Mouse (Mus musculus): ENCODE results near the gene Paqr3.

GRCm38 (mm10) chr5:97077676-97078075, 33.7 kb downstream of the Paqr3 start:
- no peak for TF ChIP-seq CTCF (IDR thresholded peaks at IDR 0.05; ENCODE audit: low read depth, low read length)
- TF ChIP-seq POLR2A (IDR thresholded peaks at IDR 0.05; ENCODE audit: extremely low read depth, insufficient read depth, low read length), result no peak
